Mouse (Mus musculus): ENCODE measurements around the gene Stk24.
"Not testable (repeated sequence)": the region's sequence is repeated elsewhere in the genome, so short reads cannot be mapped to it uniquely, and the experiment has no call there.

The Stk24 gene

GRCm38 (mm10) chr14:121379827-121380145, at the start of gene Stk24:
Stk24 (minus strand) TSS chr14:121380011.
- DNase-seq (ENCODE audit: low spot score): no peak

GRCm38 (mm10) chr14:121428148-121428547, 48.3 kb upstream of the Stk24 start:
- DNase-seq (ENCODE audit: low spot score): no peak

GRCm38 (mm10) chr14:121426743-121427142, 46.9 kb upstream of the Stk24 start:
- peak; percentile 34 for DNase-seq (ENCODE audit: low spot score)

- no peak for DNase-seq (ENCODE audit: low spot score)
Measured at GRCm38 (mm10) chr14:121425004-121425793, 45.4 kb upstream of the Stk24 start.

- no peak for DNase-seq (ENCODE audit: low spot score)
Measured at GRCm38 (mm10) chr14:121423341-121423751, 43.5 kb upstream of the Stk24 start.

GRCm38 (mm10) chr14:121422664-121423340, 43.0 kb upstream of the Stk24 start:
- peak; percentile 15 for DNase-seq (ENCODE audit: low spot score)

GRCm38 (mm10) chr14:121422000-121422399, 42.2 kb upstream of the Stk24 start:
- no peak for DNase-seq (ENCODE audit: low spot score)

GRCm38 (mm10) chr14:121417594-121417993, 37.8 kb upstream of the Stk24 start:
- DNase-seq (ENCODE audit: low spot score): no peak

GRCm38 (mm10) chr14:121416626-121417319, 37.0 kb upstream of the Stk24 start:
- DNase-seq (ENCODE audit: low spot score): no peak

- no peak for DNase-seq (ENCODE audit: low spot score)
Measured at GRCm38 (mm10) chr14:121414635-121415241, 34.9 kb upstream of the Stk24 start.

GRCm38 (mm10) chr14:121413726-121414125, 33.9 kb upstream of the Stk24 start:
- DNase-seq (ENCODE audit: low spot score): not testable (repeated sequence)

GRCm38 (mm10) chr14:121408944-121409343, 29.1 kb upstream of the Stk24 start:
- no peak for DNase-seq (ENCODE audit: low spot score)

GRCm38 (mm10) chr14:121406943-121407342, 27.1 kb upstream of the Stk24 start:
- DNase-seq (ENCODE audit: low spot score): no peak

- DNase-seq (ENCODE audit: low spot score): peak; percentile 13
Measured at GRCm38 (mm10) chr14:121405546-121405945, 25.7 kb upstream of the Stk24 start.

- DNase-seq (ENCODE audit: low spot score): no peak
Measured at GRCm38 (mm10) chr14:121405120-121405519, 25.3 kb upstream of the Stk24 start.

- no peak for DNase-seq (ENCODE audit: low spot score)
Measured at GRCm38 (mm10) chr14:121399676-121400075, 19.9 kb upstream of the Stk24 start.

- peak; percentile 43 for DNase-seq (ENCODE audit: low spot score)
Measured at GRCm38 (mm10) chr14:121397471-121397870, 17.7 kb upstream of the Stk24 start.

GRCm38 (mm10) chr14:121395125-121395524, 15.3 kb upstream of the Stk24 start:
- no peak for DNase-seq (ENCODE audit: low spot score)

- no peak for DNase-seq (ENCODE audit: low spot score)
Measured at GRCm38 (mm10) chr14:121391927-121392326, 12.1 kb upstream of the Stk24 start.

GRCm38 (mm10) chr14:121387760-121388159, 7.9 kb upstream of the Stk24 start:
- DNase-seq (ENCODE audit: low spot score): peak; percentile 24

- no peak for DNase-seq (ENCODE audit: low spot score)
Measured at GRCm38 (mm10) chr14:121385440-121385839, 5.6 kb upstream of the Stk24 start.

- peak; percentile 59 for DNase-seq (ENCODE audit: low spot score)
Measured at GRCm38 (mm10) chr14:121383801-121384200, 4.0 kb upstream of the Stk24 start.

All from embryo, embryonic 10 days (tissue).